ENCODE assay signal across 9 mouse cellular contexts in the genomic region with DNA sequence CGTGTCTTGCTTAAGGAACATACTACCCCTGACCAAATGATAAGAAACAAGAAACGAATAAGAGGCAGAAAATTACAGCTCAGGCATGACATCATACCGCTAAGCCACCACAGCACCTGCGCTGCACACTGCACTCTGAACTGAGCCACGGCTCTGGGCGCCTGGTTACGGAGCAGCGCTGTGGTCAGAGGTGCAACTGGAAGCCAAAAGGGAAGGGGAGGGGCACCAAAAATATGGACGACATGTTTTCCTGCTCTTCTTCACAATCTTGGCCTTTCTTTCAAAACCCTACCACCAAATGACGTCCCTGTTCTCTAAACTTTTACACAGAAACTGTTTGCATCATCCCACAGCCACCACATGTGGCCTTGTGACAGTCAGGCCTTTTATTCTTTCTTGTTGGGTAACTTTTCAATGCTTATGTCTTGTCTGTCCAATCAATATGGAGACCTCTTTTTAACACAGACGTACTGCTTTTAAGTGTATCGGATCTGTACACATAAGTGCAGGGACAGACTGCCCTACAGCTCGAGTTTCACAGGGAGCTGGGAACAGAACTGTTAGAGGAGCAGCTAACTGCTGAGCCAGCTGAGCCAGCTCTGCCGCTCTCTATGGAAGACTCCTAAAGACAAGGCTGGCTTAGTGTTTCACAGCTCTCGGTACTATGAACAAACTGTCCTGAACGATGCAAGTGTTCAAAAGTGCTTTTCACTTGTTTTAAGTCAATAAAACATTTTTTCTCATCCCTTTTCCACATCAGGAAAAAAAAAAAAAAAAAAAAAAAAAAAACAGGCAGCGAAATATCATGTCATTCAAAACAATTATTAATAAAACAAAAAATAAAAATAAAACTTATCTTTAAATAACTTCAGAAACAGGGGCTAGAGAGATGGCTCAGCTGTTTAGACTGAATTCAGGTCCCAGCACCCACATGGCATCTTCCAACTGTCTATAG. TPM values are rescaled to one million over a fixed set of nuclear protein-coding genes. Genes with fewer than 3 reads are reported as not detected.
DNase-seq lines count a peak whose midpoint lies in the region; ATAC-seq and TF ChIP-seq lines count a peak whose summit lies in the region.
"Had no signal": no experiment of that assay in that cellular context is flagged by ENCODE, and none has a peak within 500 bp of the region (broad histone marks: within the 10 kb centered on the region; RNA-seq: fewer than 3 reads in every experiment).

No protein-coding gene starts in this region.

- H3K27me3 ChIP-seq in heart, adult 2 months (ENCODE audit: control insufficient read depth, insufficient read depth, low read length): no peaks in the 10 kb centered on the region
- no peaks in the 10 kb centered on the region for H3K27me3 ChIP-seq in ES-Bruce4 (ENCODE audit: control insufficient read depth, insufficient read depth, low read length, poor library complexity, severe bottlenecking)
- H3K27me3 ChIP-seq in intestine, embryonic 14.5 days (replicated peaks; ENCODE audit: control insufficient read depth, insufficient read depth, low read length): no peaks in the 10 kb centered on the region
- H3K27me3 ChIP-seq in forebrain, embryonic 16.5 days (replicated peaks; ENCODE audit: control insufficient read depth, insufficient read depth, low read length): no peaks in the 10 kb centered on the region
- H3K27me3 ChIP-seq: neural tube, embryonic 12.5 days had no signal

- TF ChIP-seq POLR2A in heart, adult 2 months (IDR thresholded peaks at IDR 0.05; ENCODE audit: insufficient read depth, low read depth, low read length): no peak
- TF ChIP-seq POLR2A in ES-Bruce4 (IDR thresholded peaks at IDR 0.05; ENCODE audit: insufficient read depth, low read length): peak; percentile 7

- no peak for ATAC-seq in intestine, embryonic 14.5 days (replicated peaks; ENCODE audit: low FRiP score, low TSS enrichment, low read depth)
- ATAC-seq in forebrain, embryonic 16.5 days: no peak

- no peak overlapping the region for H3K4me2 ChIP-seq in intestine, embryonic 14.5 days (ENCODE audit: low read length)
- no peak overlapping the region for H3K4me2 ChIP-seq in forebrain, embryonic 16.5 days (ENCODE audit: low read length)
- H3K4me2 ChIP-seq: neural tube, embryonic 12.5 days had no signal

- peaks cover 7% of the 10 kb centered on the region for H3K36me3 ChIP-seq in heart, adult 2 months (ENCODE audit: control insufficient read depth, insufficient read depth, low read length)
- H3K36me3 ChIP-seq in ES-Bruce4 (ENCODE audit: control insufficient read depth, insufficient read depth, low read length, poor library complexity, severe bottlenecking): no peaks in the 10 kb centered on the region
- no peaks in the 10 kb centered on the region for H3K36me3 ChIP-seq in intestine, embryonic 14.5 days (ENCODE audit: control insufficient read depth, insufficient read depth, low read length)
- no peaks in the 10 kb centered on the region for H3K36me3 ChIP-seq in forebrain, embryonic 16.5 days (ENCODE audit: control insufficient read depth, insufficient read depth)
- H3K36me3 ChIP-seq: neural tube, embryonic 12.5 days had no signal

- H3K9ac ChIP-seq in heart, adult 2 months (ENCODE audit: low read depth, low read length): 0 out of 2 replicates have a peak overlapping the region, but pooled peaks have one; percentile 14
- peak overlapping the region; percentile 68 for H3K9ac ChIP-seq in ES-Bruce4 (ENCODE audit: low read depth, poor library complexity, severe bottlenecking)
- no peak overlapping the region for H3K9ac ChIP-seq in intestine, embryonic 14.5 days (ENCODE audit: low read length)
- no peak overlapping the region for H3K9ac ChIP-seq in forebrain, embryonic 16.5 days (replicated peaks; ENCODE audit: low read depth, low read length)
- H3K9ac ChIP-seq: neural tube, embryonic 12.5 days had no signal

- H3K4me1 ChIP-seq in heart, adult 2 months (ENCODE audit: control insufficient read depth, insufficient read depth, low read length): peaks cover 22% of the 10 kb centered on the region
- peaks cover 2% of the 10 kb centered on the region for H3K4me1 ChIP-seq in ES-Bruce4 (ENCODE audit: control insufficient read depth, insufficient read depth, low read length)
- peaks cover 33% of the 10 kb centered on the region for H3K4me1 ChIP-seq in intestine, embryonic 14.5 days (replicated peaks; ENCODE audit: control insufficient read depth, insufficient read depth, low read length)
- no peaks in the 10 kb centered on the region for H3K4me1 ChIP-seq in forebrain, embryonic 16.5 days (replicated peaks; ENCODE audit: control insufficient read depth, insufficient read depth, low read length)
- H3K4me1 ChIP-seq: neural tube, embryonic 12.5 days had no signal

- peaks cover 6% of the 10 kb centered on the region for H3K79me2 ChIP-seq in heart, adult 2 months (replicated peaks; ENCODE audit: control insufficient read depth, insufficient read depth, low read length)

- no peak for TF ChIP-seq EP300 in heart, adult 2 months (IDR thresholded peaks at IDR 0.05; ENCODE audit: insufficient read depth, low read depth, low read length)
- TF ChIP-seq EP300 in ES-Bruce4 (IDR thresholded peaks at IDR 0.05; ENCODE audit: insufficient read depth, low read depth, low read length): no peak

- H3K27ac ChIP-seq in heart, adult 2 months: peak overlapping the region; percentile 67
- peak overlapping the region; percentile 98 for H3K27ac ChIP-seq in ES-Bruce4 (ENCODE audit: insufficient read depth, low read length)
- peak overlapping the region; percentile 25; the same call in 1 of the 2 replicates for H3K27ac ChIP-seq in intestine, embryonic 14.5 days (ENCODE audit: low read depth)
- H3K27ac ChIP-seq in forebrain, embryonic 16.5 days (ENCODE audit: low read length): no peak overlapping the region
- H3K27ac ChIP-seq: neural tube, embryonic 12.5 days had no signal

- H3K4me3 ChIP-seq in heart, adult 2 months: no peak overlapping the region
- H3K4me3 ChIP-seq in ES-Bruce4 (ENCODE audit: low read depth, low read length): peak overlapping the region; percentile 59
- no peak overlapping the region for H3K4me3 ChIP-seq in intestine, embryonic 14.5 days (ENCODE audit: low read depth, low read length)
- no peak overlapping the region for H3K4me3 ChIP-seq in forebrain, embryonic 16.5 days (replicated peaks; ENCODE audit: low read length)
- H3K4me3 ChIP-seq: neural tube, embryonic 12.5 days had no signal

- DNase-seq in heart, adult 2 months: peak in 1 of 2 experiments; percentile 48
- DNase-seq in heart, postnatal 25 days (ENCODE audit: low spot score): no peak
- DNase-seq in intestine, embryonic 14.5 days (ENCODE audit: low spot score): no peak
- DNase-seq in natural killer cell, adult 2 months (ENCODE audit: low spot score in 2 of 2): peak; percentile 85 to 87
- no peak for DNase-seq in urinary bladder, adult 2 months (ENCODE audit: low spot score)
- DNase-seq in urinary bladder, postnatal 36 days (ENCODE audit: low spot score in 2 of 2): no peak

- intact Hi-C loops in heart, adult 2 months (cut with DNase I): no loop called here
- intact Hi-C loops in heart, postnatal 25 days (cut with DNase I): no loop called here

- TF ChIP-seq CTCF in heart, adult 2 months (IDR thresholded peaks at IDR 0.05): no peak
- TF ChIP-seq CTCF in ES-Bruce4 (IDR thresholded peaks at IDR 0.05; ENCODE audit: low read depth, low read length): no peak

- WGBS in heart, adult 2 months: 51% methylated on average over 17 of the region's 17 CpGs
- WGBS in intestine, embryonic 14.5 days: 68% methylated on average over 17 of the region's 17 CpGs
- WGBS in forebrain, embryonic 16.5 days: 82% methylated on average over 17 of the region's 17 CpGs

- no peaks in the 10 kb centered on the region for H3K9me3 ChIP-seq in ES-Bruce4 (replicated peaks; ENCODE audit: control insufficient read depth, insufficient read depth, low read length, poor library complexity, severe bottlenecking)
- H3K9me3 ChIP-seq in intestine, embryonic 14.5 days (ENCODE audit: control insufficient read depth, low read length): no peaks in the 10 kb centered on the region
- H3K9me3 ChIP-seq in forebrain, embryonic 16.5 days (ENCODE audit: control insufficient read depth, low read length): no peaks in the 10 kb centered on the region
- H3K9me3 ChIP-seq: neural tube, embryonic 12.5 days had no signal

RNA-seq across cellular contexts. Expression of a gene that starts 43.3 kb away (rescaled TPM):
- total RNA-seq in heart, adult 2 months (2021): 10 to 100 TPM; 33.5 to 35.8 TPM
- polyA plus RNA-seq in heart, adult 2 months (2012; rRNA removed): 34.8 and 47.5 TPM in 2 replicates
- 10 to 100 TPM; 39.8 to 46.7 TPM for total RNA-seq in heart, postnatal 25 days (2021)
- polyA plus RNA-seq in ES-Bruce4 (2011; ENCODE audit: insufficient read depth, insufficient read length, low read depth, missing spikeins): 215 and 222 TPM in 2 replicates
- 81.7 and 82.5 TPM in 2 replicates for polyA plus RNA-seq in intestine, embryonic 14.5 days (2014; fragmentation: Nextera tagmentation; extraction: Ambion mirVana)
- 51.7 and 64.7 TPM in 2 replicates for polyA plus RNA-seq in urinary bladder, adult 2 months (2012; rRNA removed)
- 24.5 and 25.9 TPM in 2 replicates for polyA plus RNA-seq in forebrain, embryonic 16.5 days (2015; fragmentation: Nextera tagmentation; extraction: Ambion mirVana)

Comparison
In these comparisons a context has a peak if more than half of its experiments do, and no peak if none do; other contexts are left out.
1. DNase-seq: peak in natural killer cell, adult 2 months (2 of 2); none in heart, postnatal 25 days (single experiment), intestine, embryonic 14.5 days (single experiment), urinary bladder, adult 2 months (single experiment) and urinary bladder, postnatal 36 days (0 of 2).
2. H3K9ac ChIP-seq: peak in heart, adult 2 months (single experiment) and ES-Bruce4 (single experiment); none in intestine, embryonic 14.5 days (single experiment) and forebrain, embryonic 16.5 days (single experiment).